Mouse (Mus musculus) MEL (cell line): ENCODE measurements around the gene Thg1l.

Experiments used
- CHD1 ChIP-seq: IDR thresholded peaks from 2 replicates; pipeline ENCODE4 v1.6.1; 2012; ENCODE audit warnings: low read depth, mild to moderate bottlenecking, inconsistent platforms, low read length, improper control_type of control experiment
- CTCF ChIP-seq, 3 experiments: IDR thresholded peaks in 2 of 3; conservative IDR thresholded peaks in 1 of 3; 2 replicates each; pipeline ENCODE4 v1.5.1; 2011 to 2012; ENCODE audit warnings: low read length in 3 of 3, low read depth in 2 of 3, mild to moderate bottlenecking in 2 of 3, improper control_type of control experiment in 1 of 3, inconsistent platforms in 1 of 3, mixed read lengths in 1 of 3, moderate library complexity in 1 of 3; ENCODE audit not compliant: control insufficient read depth in 1 of 3, insufficient read depth in 1 of 3, poor library complexity in 1 of 3, severe bottlenecking in 1 of 3
- HCFC1 ChIP-seq: IDR thresholded peaks from 2 replicates; pipeline ENCODE4 v1.6.1; 2012; ENCODE audit warnings: low read depth, mild to moderate bottlenecking, inconsistent platforms, low read length, improper control_type of control experiment, moderate library complexity
- NRF1 ChIP-seq: IDR thresholded peaks from 2 replicates; pipeline ENCODE4 v1.6.1; 2014; ENCODE audit warnings: low read depth, mild to moderate bottlenecking, inconsistent platforms, low read length, improper control_type of control experiment, moderate library complexity; ENCODE audit not compliant: poor library complexity, insufficient read depth, severe bottlenecking
- POLR2A ChIP-seq, 2 experiments: IDR thresholded peaks; 2 replicates each; pipeline ENCODE4 v1.6.1; 2011 to 2012; ENCODE audit warnings: low read length in 2 of 2, mild to moderate bottlenecking in 2 of 2, control low read depth in 1 of 2, improper control_type of control experiment in 1 of 2, low read depth in 1 of 2, moderate library complexity in 1 of 2; ENCODE audit not compliant: control insufficient read depth in 1 of 2, insufficient read depth in 1 of 2, poor library complexity in 1 of 2
- POLR2AphosphoS5 ChIP-seq: IDR thresholded peaks from 2 replicates; pipeline ENCODE4 v1.6.1; 2012; ENCODE audit warnings: low read depth, borderline replicate concordance, mild to moderate bottlenecking, inconsistent platforms, low read length, moderate library complexity, mixed read lengths
- TAL1 ChIP-seq: IDR thresholded peaks from 2 replicates; pipeline ENCODE4 v1.6.1; 2012; ENCODE audit warnings: mild to moderate bottlenecking, inconsistent platforms, low read length, moderate library complexity, mixed read lengths
- UBTF ChIP-seq: IDR thresholded peaks from 2 replicates; pipeline ENCODE4 v1.6.1; 2012; ENCODE audit warnings: low read depth, mild to moderate bottlenecking, inconsistent platforms, low read length, improper control_type of control experiment, moderate library complexity, borderline replicate concordance; ENCODE audit not compliant: insufficient read depth

- TF ChIP-seq CHD1, result no peak
- no peak for TF ChIP-seq CTCF (IDR thresholded peaks at IDR 0.05 in 2 of 3, conservative IDR thresholded peaks at IDR 0.05 in 1 of 3; ENCODE audit: control insufficient read depth in 1 of 3, insufficient read depth in 1 of 3, low read depth in 2 of 3, low read length in 3 of 3, poor library complexity in 1 of 3, severe bottlenecking in 1 of 3)
- no peak for TF ChIP-seq HCFC1
- no peak for TF ChIP-seq TAL1
- TF ChIP-seq POLR2A (IDR thresholded peaks at IDR 0.05; ENCODE audit: control insufficient read depth in 1 of 2, insufficient read depth in 1 of 2, low read depth in 1 of 2, low read length in 2 of 2, poor library complexity in 1 of 2), result no peak
- TF ChIP-seq UBTF, result no peak
- TF ChIP-seq POLR2AphosphoS5, result no peak
- TF ChIP-seq NRF1, result no peak
These were observed 44.6 kb downstream of the Thg1l start for GRCm38 (mm10) chr11:45910701-45911100.
